Mouse (Mus musculus) midbrain, embryonic 15.5 days (tissue): ENCODE data around the gene Pou4f2. TPM values are rescaled to one million over a fixed set of nuclear protein-coding genes. Genes with fewer than 3 reads are reported as not detected.

Experiments used
- polyA plus RNA-seq: library from polyadenylated mRNA; unstranded; fragments of >200 nt; fragmentation: Nextera tagmentation; extraction: Ambion mirVana; gene quantifications from 2 replicates; pipeline ENCODE4 v1.2.1, GENCODE M21; 2015

The Pou4f2 gene
- polyA plus RNA-seq, 1 experiment from 2014 or later = 15.8 TPM

Other genes with a start within 250 kb of the Pou4f2 start
- 0.98 TPM in 2 replicates for gene Ttc29, start 223.3 kb downstream of the Pou4f2 start, polyA plus RNA-seq
- gene Rbmxl1, start 72.3 kb upstream of the Pou4f2 start, polyA plus RNA-seq = 199 and 201 TPM in 2 replicates
- 11.9 and 12.7 TPM in 2 replicates for gene Slc10a7, start 72.7 kb upstream of the Pou4f2 start, polyA plus RNA-seq